Mouse (Mus musculus): ENCODE results near the gene Pacsin2.
"Not testable (repeated sequence)": the region's sequence is repeated elsewhere in the genome, so short reads cannot be mapped to it uniquely, and the experiment has no call there.

Pacsin2 gene

DNA sequence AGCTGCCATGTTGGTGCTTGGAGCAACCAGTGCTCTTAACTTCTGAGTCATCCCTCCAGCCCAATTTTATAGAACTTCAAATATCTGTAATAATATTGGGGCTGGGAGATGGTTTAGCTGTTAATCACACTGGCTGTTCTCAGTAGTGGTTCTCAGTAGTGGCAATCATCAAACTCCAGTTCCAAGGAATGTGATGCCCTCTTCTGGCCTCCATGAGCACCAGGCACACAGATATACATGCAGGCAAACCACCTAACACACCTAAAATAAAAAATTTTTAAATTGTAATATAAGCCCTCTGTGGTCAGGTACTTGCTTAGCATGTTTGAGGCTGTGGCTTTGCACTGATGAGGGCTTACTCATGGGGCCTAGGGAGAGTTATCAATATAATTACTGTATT lies 98.7 kb downstream of the Pacsin2 start:
- no peak for DNase-seq

DNA sequence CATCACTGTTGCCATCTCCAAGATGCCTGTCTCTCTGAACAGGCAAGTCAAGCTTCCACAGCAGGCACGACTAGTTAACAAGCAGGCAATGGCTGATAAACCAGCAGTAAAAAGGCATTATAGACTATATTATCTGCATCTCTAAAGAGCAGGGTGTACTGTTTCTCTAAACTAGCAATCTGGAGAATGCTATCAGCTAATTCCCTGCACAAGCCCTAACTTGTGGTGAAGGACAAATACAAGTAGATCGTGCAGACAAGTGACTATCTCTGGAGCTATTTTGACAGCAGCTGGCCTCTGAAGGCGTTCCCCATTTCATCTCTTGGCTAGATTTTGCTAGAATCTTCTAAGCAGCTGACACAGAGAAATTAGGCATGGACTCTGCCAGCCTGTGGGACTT lies 100.2 kb downstream of the Pacsin2 start:
- no peak for DNase-seq

DNA sequence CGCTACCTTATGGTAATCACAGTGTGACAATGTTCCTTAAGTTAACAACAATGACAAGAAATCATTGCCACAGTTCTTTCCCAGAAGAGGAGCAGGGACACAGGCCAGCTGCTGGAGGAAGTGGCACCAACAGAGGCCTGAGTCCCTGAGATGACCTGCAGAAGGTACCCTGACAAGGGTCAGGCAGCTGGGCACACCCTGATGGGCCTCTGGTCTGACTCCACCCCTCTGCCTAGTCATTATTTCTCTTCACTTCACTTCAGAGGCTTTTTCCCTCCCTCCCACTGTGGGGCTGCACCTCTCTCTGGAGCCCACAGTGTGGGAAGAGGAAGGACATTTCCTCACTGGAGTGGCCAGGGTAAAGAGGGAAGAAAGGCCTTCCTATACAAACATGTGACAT lies 101.6 kb downstream of the Pacsin2 start:
- DNase-seq, result not testable (repeated sequence)

DNA sequence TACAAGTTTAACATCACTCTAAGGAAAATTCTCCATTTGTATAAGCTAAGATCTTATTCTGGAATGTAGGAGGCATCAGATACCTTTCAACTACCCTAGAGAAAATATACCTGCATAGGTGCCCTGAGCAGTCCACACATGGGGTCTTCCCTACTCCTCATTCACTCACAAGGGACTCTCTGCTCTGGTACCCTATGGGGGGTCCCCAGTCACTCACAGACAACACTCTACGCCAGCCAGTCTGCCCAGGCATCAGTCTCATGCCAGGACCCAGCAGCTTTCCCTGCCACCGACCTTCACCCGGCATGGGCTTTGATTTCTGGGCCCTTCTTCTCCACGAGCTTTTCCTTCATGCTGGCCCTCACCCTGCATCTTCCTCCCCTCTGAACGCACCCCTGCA lies 103.5 kb downstream of the Pacsin2 start:
- DNase-seq, result not testable (repeated sequence)

DNA sequence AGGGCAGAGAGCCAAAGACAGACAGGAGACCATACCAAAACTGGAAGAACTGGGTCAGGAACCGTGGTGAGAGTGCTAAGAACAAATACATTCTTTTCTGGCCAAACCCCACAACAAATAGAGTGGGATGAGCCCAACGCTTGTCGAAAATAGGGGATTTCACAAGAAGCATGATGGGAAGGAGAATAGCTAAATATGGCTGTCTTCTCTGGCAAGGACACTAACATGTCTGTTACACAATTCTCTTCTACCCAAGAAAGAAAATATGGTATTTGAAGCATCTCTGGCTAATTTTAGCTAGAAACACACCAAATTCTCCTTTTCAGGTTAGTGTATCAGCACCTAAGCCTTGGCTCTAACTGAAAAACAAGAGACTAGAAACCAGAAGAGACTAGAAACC lies 104.3 kb downstream of the Pacsin2 start:
- DNase-seq, result no peak

DNA sequence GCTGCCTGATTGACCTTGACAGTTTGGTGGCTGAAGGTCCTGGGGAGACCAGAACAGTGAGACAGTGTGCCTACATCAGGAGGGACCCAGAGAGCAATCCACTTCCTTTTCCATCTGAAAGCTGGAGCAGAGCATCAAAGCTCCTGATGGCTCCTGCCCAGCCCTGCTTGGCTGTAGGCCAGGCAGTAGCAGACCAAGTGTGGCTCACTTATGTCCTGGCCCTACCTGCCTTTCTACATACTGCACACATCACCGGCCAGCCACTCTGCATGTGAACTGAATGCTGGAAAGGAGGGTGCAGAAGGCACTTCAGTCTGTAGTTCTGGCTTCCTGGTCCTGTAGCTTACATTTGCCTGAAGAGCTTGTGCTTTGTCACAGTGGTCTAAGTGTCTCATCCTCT lies 105.9 kb downstream of the Pacsin2 start:
- no peak for DNase-seq

DNA sequence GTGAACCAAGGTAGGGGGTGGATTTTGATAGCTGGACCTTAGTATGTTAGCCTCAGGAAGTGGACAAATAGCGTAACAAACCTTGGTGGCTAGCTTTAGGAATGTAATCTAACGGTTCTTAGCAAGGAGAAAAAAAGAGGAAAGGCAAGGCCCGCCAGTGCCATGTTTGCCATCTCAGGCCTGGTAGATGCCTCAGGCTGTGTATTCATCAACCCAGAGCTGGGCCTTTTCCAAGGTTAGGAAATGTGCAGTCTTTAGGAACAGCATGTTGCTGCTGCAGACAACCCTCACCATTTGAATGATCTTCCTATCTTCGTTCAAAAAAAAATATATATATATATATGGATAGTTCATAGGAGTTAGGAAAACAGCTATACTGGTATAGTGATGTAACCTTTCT lies 112.9 kb downstream of the Pacsin2 start:
- DNase-seq, result no peak

DNA sequence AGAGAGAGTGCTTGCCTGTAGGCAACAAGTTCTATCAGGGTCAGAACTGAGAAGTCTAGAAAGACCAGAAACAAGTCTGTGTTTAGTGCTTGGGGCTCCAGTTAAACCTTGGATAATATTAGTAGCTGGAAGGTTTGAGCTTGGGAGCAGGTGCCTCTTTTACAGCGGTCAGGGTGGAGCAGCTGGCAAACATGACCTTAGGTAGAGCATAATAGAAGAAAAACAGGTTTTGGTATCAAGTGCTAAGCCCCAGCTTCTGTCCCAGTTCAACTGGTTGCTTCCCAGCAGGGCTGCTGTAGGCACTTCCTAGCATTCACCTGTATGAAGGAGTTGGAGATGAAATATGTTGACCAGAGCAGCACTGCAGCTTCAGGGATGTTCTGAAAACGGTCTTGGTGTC lies 113.5 kb downstream of the Pacsin2 start:
- no peak for DNase-seq

DNA sequence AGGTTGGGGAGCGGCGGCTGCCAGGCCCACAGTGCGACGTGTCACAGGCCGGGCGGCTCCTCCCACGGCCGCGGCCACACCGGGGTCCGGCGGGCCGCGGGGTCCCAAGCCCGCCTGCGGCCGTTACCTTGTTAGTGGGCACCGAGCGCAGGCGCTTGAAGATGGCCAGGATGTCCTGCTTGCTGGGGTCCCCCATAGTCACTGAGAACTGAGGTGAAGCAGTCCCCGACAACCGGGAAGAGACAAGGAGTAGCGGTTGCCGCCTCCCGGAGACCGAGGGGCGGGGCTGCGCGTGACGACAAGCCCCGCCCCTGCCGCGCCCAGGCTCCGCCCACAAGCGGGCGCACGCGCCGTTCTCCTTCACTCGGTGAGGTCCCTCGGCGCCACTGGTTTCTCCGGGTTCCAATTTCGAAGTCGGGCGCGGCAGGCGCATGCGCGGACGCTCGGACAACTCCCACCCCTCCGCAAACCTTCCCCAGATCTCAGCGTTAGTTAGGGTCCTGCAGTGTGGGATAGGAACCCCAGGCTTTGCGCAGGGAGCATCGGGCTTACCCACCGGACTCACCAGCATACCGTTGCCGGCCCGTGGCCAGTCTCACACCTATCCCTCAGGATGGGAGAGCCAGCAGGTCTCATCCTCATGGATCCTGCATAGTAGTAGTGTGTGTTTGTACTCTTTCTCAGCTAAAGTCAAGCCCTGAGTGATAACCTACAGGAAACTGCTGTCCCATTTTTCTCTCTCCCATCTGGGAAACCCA lies 114.3 kb downstream of the Pacsin2 start, which contains the start of gene Arfgap3:
Arfgap3 (minus strand) TSS at position 294 of the 758 bp plus-strand sequence.
- DNase-seq, result peak; percentile 95

DNA sequence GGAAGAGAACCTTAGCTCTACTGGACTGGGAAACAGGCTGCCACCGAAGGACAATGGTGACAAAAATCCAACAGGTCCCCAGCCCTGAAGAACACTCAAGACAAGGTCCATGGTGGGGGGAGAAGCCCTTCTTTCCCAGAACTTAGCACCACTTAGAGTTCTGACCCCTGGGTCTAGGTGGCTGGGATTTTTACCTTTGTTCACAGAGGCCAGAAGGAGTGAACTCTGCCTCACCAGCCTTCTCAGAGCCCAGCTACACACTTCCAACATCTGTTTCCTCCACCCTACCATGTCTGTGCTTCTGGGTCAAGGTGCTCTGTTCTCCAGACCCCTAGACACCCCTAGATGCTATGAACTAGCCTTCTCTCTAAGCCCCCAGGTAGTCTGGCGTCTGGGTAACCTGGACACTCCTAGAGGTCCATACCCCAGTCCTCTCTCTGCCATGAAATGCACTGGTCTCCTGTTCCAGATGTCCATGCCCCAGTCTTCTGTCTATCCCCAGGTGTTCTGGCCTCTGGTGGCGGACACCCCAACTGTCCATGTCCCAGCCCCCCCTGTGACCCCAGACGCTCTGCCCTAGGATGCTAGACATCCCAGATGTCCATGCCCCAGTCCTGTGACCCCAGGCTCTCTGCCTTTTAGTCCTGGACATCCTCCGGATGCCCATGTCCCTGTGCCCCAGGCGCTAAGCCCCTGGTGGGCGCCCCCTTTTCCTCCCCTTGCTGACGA lies 115.0 kb downstream of the Pacsin2 start:
- DNase-seq, result peak; percentile 31

DNA sequence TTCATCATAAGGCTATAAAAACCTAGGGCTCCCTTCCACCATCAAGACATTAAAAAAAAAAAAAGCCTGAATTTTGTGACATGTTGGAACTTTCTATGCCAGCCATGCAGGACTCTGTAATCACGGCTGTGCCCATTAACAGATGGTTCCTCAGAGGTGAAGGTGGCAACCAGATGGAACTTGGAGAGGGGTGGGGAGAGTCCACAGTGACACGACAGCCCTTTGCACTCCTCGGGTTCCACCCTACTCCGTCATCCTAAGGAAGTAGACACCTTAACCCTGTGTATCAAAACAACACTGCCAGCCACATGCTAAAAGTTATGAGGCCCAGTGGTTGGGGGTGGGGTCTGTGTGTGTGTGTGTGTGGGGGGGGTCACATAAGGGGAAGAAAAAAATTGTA lies 115.7 kb downstream of the Pacsin2 start:
- no peak for DNase-seq

DNA sequence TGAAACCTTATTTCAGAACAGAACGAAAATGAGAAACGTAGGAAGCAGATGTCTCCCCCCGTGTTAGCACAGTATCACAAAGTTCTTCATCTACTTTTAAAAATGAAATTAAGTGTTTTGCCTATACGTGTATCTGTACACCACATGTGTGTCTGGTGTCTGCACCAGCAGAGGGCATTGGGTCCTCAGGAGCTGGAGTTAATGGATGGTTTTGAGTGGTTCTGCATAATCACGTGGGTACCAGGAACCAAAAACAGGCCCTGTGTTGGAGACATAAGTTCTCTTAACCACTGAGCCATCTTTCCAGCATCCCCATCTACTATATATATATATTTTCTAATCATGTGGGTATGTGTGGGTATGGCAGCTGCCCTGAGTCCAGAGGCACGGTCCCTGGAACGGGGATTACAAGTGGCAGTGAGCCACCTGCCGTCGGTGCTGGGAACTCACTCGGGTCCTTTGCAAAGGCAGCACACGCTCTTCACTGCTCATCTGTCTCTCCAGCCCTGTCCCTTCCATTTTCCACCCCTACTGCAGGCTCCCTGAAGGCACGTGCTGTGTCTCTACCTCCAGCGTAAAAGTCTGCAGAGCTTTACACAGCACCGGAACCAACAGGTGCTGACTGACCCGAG lies 118.4 kb downstream of the Pacsin2 start:
- DNase-seq, result no peak

DNA sequence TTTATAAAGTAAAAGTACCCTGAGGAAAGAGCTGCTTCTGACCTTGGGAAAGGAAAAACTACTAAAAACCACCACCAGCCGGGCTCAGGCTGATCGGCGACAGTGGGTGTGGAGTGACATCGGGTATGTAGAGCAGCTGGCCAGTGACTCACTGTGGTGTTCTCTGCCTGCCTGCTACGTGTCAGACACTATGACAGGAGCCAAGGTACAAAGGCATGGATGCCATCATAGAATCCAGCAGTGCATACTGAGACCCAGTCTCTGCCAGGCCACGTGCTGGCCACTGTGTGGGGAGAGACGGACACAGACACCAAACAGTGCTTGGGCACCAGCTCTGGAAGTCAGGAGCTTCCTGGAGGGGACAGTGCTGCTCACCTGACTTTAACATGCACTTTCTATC lies 119.5 kb downstream of the Pacsin2 start:
- DNase-seq, result peak; percentile 22

DNA sequence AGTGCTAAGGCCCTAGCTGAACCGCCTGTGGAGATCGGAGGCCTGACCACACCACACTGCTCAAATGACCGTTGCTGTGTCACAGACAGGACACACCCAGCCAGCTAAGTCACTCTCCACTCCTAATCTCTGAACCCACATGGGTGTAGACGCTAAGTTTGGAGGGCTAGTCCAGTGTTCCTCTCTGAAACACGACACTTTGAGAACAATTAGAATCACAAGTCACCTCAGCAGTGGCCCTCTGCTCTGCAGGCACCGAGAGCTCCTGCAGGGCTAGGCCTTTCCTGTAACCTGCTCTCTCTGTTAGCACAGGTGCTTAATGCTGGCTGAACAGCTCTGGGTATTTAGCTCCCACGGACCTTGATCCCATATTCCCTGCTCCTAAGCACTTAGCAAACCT lies 120.2 kb downstream of the Pacsin2 start:
- DNase-seq, result peak; percentile 23

DNA sequence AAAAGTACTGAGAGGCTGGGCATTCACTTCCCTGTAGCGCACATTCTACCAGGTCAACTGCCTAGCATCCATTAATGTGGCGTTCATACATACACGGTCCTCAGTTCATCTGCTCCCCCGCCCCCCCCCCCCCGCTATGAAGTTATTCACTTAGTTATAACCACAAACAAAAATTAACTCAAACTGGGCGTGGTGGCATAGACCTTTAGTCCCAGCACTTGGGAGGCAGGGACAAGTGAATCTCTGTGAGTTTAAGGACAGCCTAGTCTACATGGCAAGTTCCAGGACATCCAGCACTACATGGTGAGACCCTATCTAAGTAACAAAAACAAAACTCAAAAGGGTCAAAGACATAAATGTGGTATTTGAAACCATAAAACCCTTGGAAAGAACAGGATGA lies 125.5 kb downstream of the Pacsin2 start:
- no peak for DNase-seq

DNA sequence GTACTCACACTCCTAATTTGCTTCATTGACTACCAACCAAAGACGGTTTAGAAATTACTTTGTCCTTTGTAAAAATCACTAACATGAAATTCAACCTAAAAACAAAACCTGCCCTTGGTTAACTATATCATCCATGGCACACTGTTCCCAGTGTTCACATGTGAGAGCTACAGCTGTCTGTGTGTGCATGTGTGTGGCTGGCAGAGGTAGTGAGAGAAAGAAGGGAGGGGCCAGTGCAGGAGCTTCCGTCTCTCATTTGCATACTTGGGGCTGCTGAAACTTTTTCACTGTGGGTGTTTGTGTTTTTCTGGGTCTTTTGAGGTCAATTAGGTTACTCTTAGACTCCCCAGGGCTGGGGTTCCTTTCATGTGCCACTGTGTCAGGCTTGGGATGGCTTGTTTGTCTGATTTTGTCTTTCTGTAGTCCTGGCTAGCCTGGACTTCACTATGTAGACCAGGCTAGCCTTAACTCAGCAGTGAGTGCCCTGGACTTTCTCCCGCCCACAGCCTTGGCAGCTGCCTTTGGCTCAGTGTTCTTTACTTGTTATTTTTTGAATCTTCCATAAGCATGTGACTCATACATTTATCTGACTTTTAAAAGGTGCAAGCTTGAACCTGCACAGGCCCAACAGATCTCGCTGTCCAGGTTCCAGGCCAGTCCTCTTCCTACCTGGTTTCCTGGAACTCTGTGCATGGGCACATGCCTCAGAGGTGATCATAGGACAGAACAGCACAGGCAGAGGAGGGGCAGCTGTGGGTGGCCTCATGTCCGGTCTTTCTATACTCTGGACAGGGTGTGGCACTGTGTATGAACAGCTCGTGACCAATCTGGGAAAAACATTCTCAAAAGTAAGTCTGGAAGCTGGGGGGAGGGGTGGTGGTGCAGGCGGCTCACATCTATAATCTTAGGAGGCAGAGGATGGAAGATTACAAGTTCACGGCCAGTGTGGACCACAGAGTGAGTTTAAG lies 126.2 kb downstream of the Pacsin2 start:
- DNase-seq, result peak; percentile 22

DNA sequence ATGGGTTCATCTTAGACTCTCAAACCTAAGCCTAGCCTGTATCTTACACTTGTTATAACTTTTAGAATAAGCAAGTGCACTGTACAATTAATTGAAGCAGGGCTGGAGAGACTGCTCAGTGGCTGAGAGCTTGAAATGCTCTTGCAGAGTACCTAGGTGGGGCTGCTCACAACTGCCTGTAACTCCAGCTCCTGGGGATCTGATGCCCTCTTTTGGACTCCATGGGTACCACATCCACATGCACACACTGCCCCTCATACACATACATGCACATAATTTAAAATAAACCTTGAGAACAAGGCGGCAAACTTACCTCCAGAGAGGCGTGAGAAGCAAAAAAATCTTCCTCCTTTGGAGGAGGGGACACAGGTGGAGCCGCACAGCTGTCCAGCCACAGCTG lies 132.0 kb downstream of the Pacsin2 start:
- no peak for DNase-seq

DNA sequence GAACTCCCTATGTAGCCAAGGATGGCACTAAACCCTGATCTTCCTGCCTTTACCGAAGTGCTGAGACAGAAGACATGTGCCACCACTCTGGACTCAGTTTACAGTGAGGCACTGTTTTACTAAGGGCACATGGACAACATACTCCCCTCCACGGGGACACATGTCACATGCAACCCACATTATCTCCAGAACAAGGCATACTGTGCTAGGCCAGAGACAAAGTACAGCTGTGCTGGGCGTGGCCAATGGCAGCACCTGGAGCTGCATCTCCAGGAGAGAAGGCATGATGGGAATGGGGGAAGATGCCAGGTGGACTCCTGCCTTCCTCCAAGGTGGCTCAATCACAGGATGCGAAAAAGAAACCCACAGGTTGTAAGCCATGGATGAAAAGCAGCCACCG lies 135.5 kb downstream of the Pacsin2 start:
- DNase-seq, result no peak
